Comparison of ENCODE assay signal across 20 mouse cellular contexts in genomic region chr15:12520292-12520691, GRCm38 (mm10).
DNase-seq lines count a peak whose midpoint lies in the region; ATAC-seq lines count a peak whose summit lies in the region.
"Had no signal": no experiment of that assay in that cellular context is flagged by ENCODE, and none has a peak within 500 bp of the region (broad histone marks: within the 10 kb centered on the region; RNA-seq: fewer than 3 reads in every experiment).

No protein-coding gene starts in this region.

- 0 out of 2 replicates have a peak overlapping the region, but pooled peaks have one; percentile 5 for H3K27ac ChIP-seq in forebrain, embryonic 15.5 days (replicated peaks)
- H3K27ac ChIP-seq in forebrain, embryonic 11.5 days (ENCODE audit: low read depth, low read length), result no peak overlapping the region
- H3K27ac ChIP-seq in neural tube, embryonic 15.5 days (replicated peaks), result no peak overlapping the region

- H3K9me3 ChIP-seq in forebrain, embryonic 15.5 days, result no peaks in the 10 kb centered on the region
- no peaks in the 10 kb centered on the region for H3K9me3 ChIP-seq in forebrain, embryonic 11.5 days (ENCODE audit: control insufficient read depth, low read length)
- no peaks in the 10 kb centered on the region for H3K9me3 ChIP-seq in neural tube, embryonic 15.5 days (replicated peaks)
- H3K9me3 ChIP-seq: G1E had no signal

- no peaks in the 10 kb centered on the region for H3K36me3 ChIP-seq in forebrain, embryonic 15.5 days
- no peaks in the 10 kb centered on the region for H3K36me3 ChIP-seq in forebrain, embryonic 11.5 days (ENCODE audit: control insufficient read depth, insufficient read depth, low read length)
- no peaks in the 10 kb centered on the region for H3K36me3 ChIP-seq in neural tube, embryonic 15.5 days
- H3K36me3 ChIP-seq: G1E had no signal

- ATAC-seq in forebrain, embryonic 15.5 days (replicated peaks), result no peak
- ATAC-seq in forebrain, embryonic 11.5 days (replicated peaks; ENCODE audit: low FRiP score), result no peak
- ATAC-seq in neural tube, embryonic 15.5 days (ENCODE audit: low FRiP score), result 0 out of 2 replicates have a peak, but pooled peaks have one; percentile 29
- ATAC-seq: CD4-positive, CD25-positive, alpha-beta regulatory T cell, adult 4 months had no signal

- H3K4me3 ChIP-seq in forebrain, embryonic 15.5 days, result no peak overlapping the region
- H3K4me3 ChIP-seq in forebrain, embryonic 11.5 days (ENCODE audit: low read depth, low read length), result no peak overlapping the region
- no peak overlapping the region for H3K4me3 ChIP-seq in neural tube, embryonic 15.5 days (replicated peaks)
- H3K4me3 ChIP-seq: myocyte had no signal

- no peak overlapping the region for H3K4me2 ChIP-seq in forebrain, embryonic 15.5 days (replicated peaks)
- H3K4me2 ChIP-seq in forebrain, embryonic 11.5 days (ENCODE audit: low read depth, low read length, severe bottlenecking), result no peak overlapping the region
- no peak overlapping the region for H3K4me2 ChIP-seq in neural tube, embryonic 15.5 days
- H3K4me2 ChIP-seq: liver, embryonic 11.5 days had no signal

- no peaks in the 10 kb centered on the region for H3K27me3 ChIP-seq in forebrain, embryonic 15.5 days
- no peaks in the 10 kb centered on the region for H3K27me3 ChIP-seq in forebrain, embryonic 11.5 days (ENCODE audit: control insufficient read depth, insufficient read depth, low read length)
- no peaks in the 10 kb centered on the region for H3K27me3 ChIP-seq in neural tube, embryonic 15.5 days (replicated peaks)

- peaks cover 13% of the 10 kb centered on the region; the same call in 1 of the 2 replicates for H3K4me1 ChIP-seq in forebrain, embryonic 15.5 days
- H3K4me1 ChIP-seq in forebrain, embryonic 11.5 days (replicated peaks; ENCODE audit: control insufficient read depth, insufficient read depth, low read length), result peaks cover 2% of the 10 kb centered on the region; the same call in 1 of the 2 replicates
- peaks cover 34% of the 10 kb centered on the region for H3K4me1 ChIP-seq in neural tube, embryonic 15.5 days

- WGBS in forebrain, embryonic 15.5 days, result 60% methylated on average over 9 of the region's 9 CpGs
- WGBS in forebrain, embryonic 11.5 days, result 77% methylated on average over 9 of the region's 9 CpGs
- 57% methylated on average over 9 of the region's 9 CpGs for WGBS in neural tube, embryonic 15.5 days

- DNase-seq in forebrain, embryonic 11.5 days (ENCODE audit: low spot score), result no peak
- peak; percentile 24 for DNase-seq in kidney, postnatal 10 days
- DNase-seq in kidney, postnatal 14 days, result no peak
- DNase-seq in Muller cell, postnatal 12 days (ENCODE audit: inconsistent ontology term), result peak; percentile 82
- DNase-seq in adrenal gland, adult 8-10 months, result no peak
- DNase-seq: adrenal gland, postnatal 25 days; cerebellum, adult 11-12 months; cerebellum, postnatal 25 days; heart, adult 18-20 months; kidney, adult 18-20 months; layer of hippocampus, adult 9-11 months; lung, adult 18-20 months; lung, postnatal 36 days; thymus, postnatal 14 days had no signal

- no peak overlapping the region for H3K9ac ChIP-seq in forebrain, embryonic 15.5 days (replicated peaks)
- H3K9ac ChIP-seq in forebrain, embryonic 11.5 days (ENCODE audit: low read length), result no peak overlapping the region
- H3K9ac ChIP-seq in neural tube, embryonic 15.5 days (replicated peaks), result no peak overlapping the region

Comparison
In these comparisons a context has a peak if more than half of its experiments do, and no peak if none do; other contexts are left out.
1. DNase-seq: peak in kidney, postnatal 10 days (single experiment) and Muller cell, postnatal 12 days (single experiment); none in forebrain, embryonic 11.5 days (single experiment), kidney, postnatal 14 days (single experiment) and adrenal gland, adult 8-10 months (single experiment).